Mouse (Mus musculus) gastrocnemius, postnatal 4 days (tissue): ENCODE measurements around the gene Lcn4. TPM values are rescaled to one million over a fixed set of nuclear protein-coding genes. Genes with fewer than 3 reads are reported as not detected.

ENCODE experiments used
- DNase-seq, 2 experiments: peaks; one replicate each; pipeline ENCODE4 v3.0.0; 2021 to 2022; ENCODE audit warnings: low spot score in 2 of 2, mixed read lengths in 2 of 2
- long read RNA-seq, 2 experiments: library from polyadenylated mRNA; stranded (forward); transcript quantifications; one replicate each; pipeline ENCODE4 v2.0.0; 2021
- total RNA-seq, 2 experiments: library from RNA; stranded (reverse); gene quantifications; 2 replicates each; pipeline ENCODE4 v1.2.3; 2021

The Lcn4 gene
- not detected for total RNA-seq
- long read RNA-seq, experiment 1, result 0 reads
- long read RNA-seq, experiment 2, result 0 reads

DNA sequence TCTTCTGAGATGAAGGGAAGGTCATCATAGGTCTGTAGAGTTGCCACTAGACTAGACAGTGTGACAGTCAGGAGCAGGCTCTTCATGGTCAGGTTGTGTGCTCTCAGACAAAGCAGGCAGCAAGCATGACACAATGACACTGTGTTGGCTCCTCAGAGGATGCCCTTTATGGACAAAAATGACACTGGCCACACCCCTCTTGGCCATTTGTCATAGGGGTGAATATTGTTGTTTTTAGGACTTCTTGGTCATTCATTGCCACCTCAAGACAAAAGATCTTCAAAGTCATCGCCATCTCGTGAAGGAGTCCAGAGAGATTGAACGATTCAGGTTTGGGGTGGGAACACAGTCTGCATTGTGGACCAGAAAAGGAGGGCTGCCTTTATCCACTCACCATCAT is at the start of gene Lcn4:
Gene Lcn4 (minus strand): TSS at position 101 of the 400 bp plus-strand sequence.
- DNase-seq, result no peak

DNA sequence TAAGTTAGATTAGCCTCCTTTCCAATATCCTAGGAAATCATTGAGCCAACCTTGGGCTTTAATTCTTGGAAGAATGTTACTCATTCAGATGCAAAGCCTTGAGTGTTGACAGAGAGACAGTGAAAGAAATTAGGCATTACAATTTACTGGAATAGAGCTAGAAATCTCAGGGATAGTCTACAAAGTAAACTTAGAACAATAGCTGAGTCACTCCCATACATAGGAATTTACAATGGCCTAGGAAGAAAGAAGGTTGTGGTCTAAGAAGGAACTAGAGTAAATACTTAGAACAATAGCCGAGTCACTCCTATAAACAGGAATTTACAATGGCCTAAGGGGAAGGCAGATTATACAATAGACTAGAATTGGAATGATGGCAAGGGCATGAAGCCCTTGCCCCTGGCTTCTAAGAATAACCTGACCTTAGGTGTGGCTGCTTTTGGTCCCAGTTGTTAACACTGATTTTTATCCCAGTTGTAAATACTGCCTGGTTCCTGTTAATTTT is 15.1 kb upstream of the Lcn4 start:
- DNase-seq, result no peak

DNA sequence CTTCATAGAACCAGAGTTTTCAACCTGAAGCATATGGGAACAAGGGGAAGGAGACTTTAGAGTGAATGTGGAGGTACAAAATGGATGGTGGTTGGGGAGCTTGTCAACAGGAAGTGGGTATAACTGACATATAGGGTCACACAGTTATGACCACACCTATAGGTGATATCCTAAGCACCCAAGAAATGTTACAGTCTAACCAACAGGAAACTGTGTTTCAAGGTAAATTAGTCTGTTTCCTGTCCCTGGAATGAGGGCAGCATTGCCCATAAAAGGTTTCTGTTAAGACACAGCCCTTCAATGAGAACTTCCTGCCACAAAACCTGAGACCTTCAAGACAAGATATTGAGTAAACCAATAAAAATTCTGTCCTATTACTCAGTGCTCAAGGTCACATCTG is 2.3 kb downstream of the Lcn4 start:
- DNase-seq, result no peak

DNA sequence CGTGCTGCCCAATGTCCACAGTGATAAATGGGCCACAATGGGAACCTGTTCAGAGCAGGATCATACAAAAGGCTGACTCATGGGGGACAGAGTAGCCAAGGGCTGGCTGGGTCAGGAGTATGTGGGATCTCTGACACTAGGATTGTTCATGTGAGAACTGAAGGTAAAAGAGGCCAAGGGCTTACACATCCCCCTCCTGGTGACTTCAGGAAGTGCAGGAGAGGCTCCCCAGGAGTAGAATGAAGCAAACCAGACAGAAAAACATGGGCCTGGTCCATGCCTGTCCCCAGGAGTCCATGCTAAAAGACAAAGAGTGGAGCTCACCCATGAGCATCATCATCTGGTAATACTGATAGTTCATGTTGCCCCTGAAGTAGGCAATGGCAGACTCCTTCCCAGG is 7.5 kb downstream of the Lcn4 start:
- DNase-seq, result peak in 1 of 2 experiments; percentile 56

DNA sequence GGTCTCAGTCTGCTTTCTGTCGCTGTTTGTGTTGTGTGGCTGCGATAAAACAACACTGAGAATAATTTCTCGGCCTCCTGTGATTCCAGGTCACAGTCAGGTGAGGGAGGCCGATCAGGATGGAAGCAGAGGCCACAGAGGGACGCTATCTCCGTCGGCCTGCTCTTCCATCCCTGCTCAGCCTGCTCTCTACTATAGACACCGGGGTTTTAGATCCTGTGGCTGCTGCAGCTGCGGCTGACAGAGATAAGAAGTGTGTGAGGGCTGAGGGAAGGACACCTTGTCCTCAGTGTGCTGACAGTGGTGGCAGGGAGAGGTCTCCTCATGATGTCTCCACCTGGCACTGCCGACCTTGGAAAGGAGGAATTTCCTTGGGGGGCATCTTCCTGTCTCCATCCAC is 8.0 kb downstream of the Lcn4 start:
- DNase-seq, result peak in 1 of 2 experiments; percentile 2

DNA sequence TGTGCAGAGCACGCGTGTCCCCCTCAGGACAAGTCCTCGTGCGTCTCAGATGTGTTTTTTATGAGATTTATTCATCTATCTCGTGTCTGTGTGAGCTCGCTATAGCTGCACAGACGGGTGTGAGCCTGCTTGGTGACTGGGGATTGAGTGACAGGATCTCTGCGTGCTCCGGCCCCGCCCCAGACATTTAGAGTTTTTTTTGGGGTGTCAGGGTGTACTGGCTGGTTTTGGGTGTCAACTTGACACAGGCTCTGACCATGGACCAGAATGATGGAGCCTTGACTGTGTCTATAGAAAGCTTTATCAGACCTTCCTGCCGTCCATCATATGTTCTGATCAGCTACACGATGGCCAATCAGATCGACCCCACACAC is 8.6 kb downstream of the Lcn4 start:
- peak in 1 of 2 experiments; percentile 5 for DNase-seq

DNA sequence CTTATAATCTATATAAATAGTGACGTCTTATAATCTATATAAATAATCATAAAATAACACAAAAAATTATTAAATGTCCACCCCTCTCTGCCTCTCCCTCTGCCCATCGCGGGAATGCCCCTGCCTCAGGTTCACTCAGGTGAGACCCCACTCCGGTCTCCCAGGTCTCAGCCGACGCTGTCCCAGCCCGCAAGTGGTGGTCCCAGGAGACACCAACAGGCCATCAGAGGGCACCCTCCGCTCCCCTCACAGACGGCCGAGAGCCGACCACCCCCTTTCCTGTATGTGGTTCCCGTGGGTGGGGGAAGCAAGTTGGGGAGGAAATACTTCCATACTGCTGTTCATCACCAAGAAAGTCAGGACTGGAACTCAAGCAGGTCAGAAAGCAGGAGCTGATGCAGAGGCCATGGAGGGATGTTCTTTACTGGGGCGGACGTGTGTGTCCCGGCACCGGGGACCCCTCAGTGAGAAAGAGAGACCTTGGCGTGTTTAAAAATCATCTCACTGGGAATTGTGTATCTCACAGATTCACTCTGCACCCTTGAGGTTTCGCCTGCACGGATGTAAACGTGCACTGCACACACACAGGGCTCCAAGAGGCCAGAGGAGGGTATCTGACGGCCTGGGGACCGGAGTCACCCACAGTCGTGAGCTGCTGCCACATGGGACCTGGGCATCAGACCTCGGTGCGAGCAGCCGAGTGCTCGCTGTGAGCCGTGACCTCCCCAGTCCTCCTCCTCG is 9.1 kb downstream of the Lcn4 start:
- peak in 1 of 2 experiments; percentile 6 for DNase-seq

DNA sequence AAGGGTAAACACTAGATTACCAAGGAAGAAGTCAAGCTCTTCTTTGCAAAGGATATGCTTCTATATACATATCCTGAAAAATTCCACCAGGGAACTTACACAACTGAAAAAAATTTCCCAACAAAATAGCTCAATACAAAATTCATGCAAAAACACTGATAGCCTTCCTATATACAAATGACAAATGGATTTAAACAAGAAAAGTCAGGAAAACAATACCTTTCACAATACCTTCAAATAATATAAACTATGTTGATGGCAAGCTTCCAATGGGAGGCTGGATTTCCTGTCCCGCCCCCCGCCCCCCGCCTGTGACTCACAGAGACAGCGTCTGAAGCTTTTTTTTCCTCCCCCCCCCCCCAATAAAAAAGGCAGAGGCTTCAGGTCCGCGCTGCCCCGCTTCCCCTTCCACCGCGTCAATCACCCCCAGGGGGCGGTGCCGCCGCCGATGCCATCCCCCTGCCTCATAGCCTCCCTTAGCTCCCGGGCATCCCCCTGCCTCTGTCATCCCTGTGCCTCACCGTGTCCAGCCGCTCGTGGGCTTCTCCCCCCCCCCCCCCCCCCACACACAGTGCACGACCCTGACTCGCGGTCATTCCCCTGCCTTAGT is 9.8 kb downstream of the Lcn4 start:
- peak in 1 of 2 experiments; percentile 7 for DNase-seq

DNA sequence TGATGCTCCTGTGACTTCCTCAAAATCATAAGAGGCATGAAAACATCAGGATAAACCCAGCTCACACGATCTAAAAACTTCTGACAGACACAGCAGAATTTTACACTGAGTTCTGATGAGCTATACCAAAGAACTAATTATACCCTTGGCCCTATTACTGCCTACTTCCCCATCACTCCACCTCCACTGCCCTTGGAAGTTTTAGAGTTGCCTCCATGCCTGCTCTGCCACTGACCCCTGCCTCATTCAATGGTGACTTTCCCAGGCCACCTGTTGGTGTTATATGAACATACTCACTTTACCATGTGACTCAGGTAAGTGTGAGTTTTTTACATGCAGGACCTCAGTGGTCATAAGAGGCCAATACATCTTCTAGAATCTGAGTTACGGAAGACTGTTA is 13.7 kb downstream of the Lcn4 start:
- no peak for DNase-seq

DNA sequence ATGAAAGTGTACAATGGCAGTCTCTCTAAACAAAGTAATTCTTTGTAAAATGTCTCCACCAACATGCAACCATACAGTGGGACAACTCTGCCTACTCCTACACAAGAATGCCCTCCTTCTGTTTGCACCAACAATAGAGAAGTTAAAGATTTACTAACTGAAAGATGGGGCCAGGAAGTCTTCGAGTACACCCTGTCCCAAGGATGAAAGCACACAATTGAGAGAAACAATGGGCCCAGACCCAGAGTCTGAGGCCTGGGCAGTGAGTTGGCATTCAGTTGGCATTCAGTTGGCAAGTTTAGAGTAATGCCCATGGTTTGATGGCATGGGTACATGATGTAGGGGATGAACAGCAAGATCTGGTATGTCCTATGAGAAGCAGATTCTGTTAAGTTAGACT is 16.4 kb downstream of the Lcn4 start:
- no peak for DNase-seq

DNA sequence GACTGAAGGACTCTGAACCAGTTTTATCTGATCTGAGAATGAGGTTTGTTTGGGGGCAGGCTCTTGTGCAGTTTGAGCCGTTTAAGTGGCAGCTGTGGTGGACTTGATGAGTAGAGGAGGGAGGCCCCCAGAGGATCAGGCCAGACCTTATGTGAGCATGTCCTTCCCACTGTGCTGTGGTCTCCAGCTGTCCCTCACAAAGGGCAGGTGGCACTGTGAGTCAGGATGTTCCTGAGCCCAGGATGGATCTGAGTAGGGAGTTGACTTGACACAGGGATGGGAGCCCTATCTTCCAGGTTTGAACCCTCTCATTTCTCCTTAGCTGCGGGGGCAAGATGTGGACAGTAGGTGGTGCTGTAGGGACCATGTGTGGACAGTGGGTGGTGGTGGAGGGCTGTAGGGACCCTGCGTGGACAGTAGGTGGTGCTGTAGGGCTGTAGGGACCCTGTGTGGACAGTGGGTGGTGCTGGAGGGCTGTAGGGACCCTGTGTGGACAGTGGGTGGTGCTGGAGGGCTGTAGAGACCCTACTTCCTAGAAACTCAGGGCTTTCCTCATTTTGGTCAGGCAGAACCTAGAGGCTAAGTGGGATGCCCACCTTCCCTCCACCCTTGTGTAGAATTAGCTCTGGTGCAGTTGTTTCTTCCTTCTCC is 24.3 kb downstream of the Lcn4 start:
- peak; percentile 56 to 64 for DNase-seq

DNA sequence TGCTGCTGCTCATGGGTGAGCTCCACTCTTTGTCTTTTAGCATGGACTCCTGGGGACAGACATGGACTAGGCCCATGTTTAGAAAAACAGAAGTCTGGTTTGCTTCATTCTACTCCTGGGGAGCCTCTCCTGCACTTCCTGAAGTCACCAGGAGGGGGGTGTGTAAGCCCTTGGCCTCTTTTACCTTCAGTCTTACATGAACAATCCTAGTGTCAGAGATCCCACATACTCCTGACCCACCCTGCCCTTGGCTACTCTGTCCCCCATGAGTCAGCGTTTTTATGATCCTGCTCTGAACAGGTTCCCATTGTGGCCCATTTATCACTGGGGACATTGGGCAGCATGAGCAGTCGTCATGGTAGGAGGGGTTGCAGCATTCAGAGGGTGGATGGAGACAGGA is 27.1 kb downstream of the Lcn4 start:
- no peak for DNase-seq

DNA sequence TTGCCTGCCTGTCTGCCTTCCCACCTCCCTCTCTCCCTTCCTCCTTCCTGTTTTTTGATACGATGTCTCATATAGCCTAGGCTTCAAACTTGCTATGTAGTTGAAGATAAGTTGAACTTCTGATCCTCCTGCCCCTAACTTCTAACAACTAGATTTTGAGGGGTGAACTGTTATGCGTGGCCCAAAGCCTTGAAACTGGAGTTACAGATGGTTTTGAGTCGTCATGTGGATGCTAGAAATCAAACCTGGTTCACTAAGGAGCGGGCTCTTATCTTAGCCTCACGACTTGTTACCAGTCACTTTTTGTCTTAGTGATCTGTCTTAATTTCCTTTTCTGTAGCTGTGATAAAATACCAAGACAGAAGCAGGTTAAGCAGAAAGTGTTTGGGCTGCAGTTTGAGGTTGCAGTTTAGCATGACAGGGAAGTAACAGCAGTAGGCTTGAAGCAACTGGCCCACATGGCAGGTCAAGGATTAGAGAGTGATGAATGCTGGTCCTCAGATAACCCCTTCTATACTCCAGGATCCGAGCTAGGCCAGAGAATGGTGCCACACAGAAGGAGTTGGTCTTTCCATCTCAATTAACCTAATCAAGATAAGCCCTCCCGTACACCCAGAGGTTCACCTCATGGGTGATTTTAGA is 30.0 kb downstream of the Lcn4 start:
- no peak for DNase-seq

DNA sequence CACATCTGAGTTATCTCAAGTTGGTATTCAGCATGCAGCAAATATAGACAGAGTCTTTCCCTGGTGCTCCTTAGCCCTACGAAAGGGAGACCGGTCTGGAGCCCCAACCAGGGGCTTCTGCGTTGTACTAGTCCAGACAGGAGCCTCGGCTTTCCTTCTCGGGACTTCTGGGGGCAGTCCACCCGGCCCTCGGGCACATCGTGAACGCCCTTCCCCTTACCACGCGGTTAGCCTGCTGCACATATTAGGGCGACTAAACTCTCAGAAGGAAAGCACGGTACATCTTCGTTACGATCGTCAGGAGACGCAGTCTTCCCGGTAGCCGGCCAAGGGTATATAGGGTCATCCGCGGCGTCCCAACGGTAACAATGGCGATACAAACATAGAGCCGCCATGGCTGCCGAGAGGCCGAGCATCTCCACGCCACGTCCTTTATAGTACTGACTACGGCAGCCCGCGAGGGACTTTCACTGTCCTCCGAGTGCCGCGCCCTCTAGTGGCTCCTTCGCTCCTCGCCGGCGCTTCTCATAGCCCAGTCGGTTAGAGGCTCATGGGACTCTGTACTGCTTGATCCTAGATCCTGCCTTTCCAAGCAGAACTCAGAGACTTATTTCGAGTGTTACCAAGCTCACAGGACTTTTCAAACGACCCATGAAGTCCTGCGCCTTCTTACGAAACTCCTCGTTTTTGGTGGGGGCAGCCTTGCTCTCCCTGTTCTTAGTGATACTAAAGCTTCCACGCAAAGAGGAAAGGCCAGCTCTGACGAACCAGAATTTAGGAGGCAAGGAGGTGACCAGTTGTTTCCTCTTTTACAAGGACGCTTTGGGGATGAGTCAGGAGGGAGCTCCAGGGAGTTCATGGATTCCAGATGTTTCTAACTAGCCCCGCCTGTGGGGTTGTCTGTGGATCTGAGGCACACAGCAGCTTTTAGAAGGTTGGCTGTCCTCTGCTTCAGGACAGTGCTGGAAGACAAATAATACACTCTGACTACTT is 30.9 kb downstream of the Lcn4 start:
- peak; percentile 98 to 99 for DNase-seq

DNA sequence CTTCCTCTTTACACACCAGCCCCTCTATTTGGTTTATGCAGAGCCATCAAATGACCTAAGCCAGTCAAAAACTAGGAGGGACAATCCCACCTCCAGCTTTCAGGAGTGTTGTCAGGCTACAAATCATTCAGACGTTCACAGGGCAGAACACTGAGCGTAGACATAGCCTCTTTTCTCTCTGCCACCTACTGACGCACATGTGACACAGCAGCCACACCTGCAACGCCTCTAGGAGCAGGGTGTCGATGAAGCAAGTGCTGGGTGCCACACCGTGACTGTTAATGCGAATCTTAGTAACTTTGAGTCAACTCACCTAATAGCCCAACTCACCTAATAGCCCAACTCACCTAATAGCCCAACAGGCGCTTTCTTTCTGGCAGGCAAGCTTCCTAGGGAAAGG is 32.0 kb downstream of the Lcn4 start:
- DNase-seq, result no peak

DNA sequence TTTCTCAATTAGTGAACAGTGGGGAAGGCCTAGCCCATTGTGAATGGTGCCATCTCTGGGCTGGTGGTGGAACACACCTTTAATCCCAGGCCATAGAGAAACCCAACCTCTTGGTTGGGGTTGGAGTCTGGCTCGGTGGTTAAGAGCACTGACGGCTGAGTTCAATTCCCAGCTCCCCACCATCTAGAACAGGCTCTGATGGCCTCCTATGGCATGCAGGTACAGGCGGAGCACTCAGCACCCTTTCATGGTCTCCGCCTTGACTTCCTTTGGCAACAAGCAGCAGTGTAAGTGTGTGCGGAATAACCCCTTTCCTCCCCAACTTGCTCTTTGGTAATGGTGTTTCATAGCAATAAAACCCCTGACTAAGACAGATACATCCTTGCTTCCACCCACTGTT is 32.5 kb downstream of the Lcn4 start:
- DNase-seq, result no peak

DNA sequence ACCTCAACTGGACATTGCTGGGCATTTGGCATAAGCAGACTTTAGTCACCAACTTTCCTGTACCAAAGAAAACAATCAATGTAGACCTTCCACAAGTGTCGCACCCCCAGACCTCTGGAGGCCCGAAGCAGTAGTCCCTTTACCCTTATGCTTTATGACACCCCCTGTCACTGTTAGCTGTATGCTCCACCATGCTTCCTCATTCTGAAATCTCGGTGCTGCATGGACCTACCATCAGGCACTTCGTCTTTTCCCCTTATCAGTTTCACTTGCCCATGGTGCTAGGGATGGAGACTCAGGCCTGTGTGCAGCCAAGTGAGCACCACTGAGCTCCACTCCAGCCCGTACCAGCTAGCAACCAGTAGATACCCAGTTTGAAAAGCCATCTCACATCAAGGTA is 33.0 kb downstream of the Lcn4 start:
- DNase-seq, result no peak

DNA sequence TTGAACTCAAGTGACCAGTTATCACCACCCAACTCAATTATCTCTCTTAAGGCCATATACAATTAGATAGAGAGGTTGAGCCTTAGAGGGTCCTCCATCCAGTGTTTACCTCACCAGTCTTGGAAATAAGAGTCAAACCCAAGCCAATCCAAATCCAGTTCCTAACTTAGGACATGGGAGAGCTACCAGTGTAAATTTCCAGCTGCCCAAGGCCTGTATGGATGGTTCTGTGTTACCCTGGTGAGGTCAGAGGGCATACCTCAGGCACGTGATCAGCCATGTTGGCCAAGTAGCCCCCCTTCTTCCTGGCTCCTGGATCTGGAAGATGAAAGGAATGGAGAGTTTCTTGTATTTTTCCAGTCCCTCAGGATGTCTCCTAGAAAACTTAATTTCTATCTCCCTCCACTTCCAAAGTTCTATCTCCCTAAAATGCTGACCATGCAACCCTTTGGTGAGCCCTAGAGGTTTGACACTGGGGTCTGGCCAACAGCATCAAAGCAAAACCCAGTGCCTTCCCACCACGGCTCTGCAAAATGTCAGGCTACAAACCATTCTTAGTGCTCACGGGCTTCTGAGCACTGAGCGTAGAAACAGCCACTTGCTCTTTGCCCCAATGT is 33.7 kb downstream of the Lcn4 start:
- no peak for DNase-seq

DNA sequence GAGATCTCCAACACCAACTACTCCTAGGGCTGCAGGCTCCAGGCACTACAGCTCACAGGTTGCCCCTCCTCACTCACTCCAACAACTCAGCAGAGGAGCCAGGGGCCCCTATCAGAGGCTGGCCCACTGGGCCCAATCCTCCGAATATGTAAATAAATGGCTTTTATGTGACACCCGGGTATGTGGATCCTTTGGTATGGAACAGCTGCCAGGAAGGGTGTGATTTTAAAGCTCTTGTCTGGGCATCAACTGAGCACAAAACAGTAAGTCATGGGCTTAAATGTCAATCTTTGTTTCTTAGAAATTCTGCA is 34.8 kb downstream of the Lcn4 start:
- no peak for DNase-seq
